Mouse (Mus musculus): ENCODE data around the gene Safb2. TPM values are rescaled to one million over a fixed set of nuclear protein-coding genes. Genes with fewer than 3 reads are reported as not detected.

The Safb2 gene
- total RNA-seq, 2 experiments from 2014 or later, result 56.2 to 70.3 TPM

DNA sequence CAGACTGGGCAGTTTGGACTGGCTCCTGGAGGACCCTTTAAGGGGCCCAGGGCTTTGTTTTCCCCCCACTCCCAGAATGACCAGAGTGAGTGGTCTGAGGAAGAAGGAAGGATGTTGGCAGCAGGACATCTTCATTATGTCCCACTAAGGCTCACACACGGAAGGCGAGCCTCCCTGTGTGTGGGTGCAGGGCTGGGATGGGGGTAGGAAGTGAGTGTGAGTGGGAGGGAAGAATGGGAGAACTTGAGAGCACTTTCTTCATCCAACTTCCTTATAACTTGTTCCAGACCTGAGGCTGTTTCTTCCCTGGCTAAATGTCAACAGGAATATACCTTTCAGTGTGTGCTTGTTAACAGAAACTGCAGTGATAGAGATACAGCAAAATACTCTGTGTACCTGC is 26.9 kb upstream of the Safb2 start:
- ATAC-seq (replicated peaks; ENCODE audit: poor library complexity), result no peak

DNA sequence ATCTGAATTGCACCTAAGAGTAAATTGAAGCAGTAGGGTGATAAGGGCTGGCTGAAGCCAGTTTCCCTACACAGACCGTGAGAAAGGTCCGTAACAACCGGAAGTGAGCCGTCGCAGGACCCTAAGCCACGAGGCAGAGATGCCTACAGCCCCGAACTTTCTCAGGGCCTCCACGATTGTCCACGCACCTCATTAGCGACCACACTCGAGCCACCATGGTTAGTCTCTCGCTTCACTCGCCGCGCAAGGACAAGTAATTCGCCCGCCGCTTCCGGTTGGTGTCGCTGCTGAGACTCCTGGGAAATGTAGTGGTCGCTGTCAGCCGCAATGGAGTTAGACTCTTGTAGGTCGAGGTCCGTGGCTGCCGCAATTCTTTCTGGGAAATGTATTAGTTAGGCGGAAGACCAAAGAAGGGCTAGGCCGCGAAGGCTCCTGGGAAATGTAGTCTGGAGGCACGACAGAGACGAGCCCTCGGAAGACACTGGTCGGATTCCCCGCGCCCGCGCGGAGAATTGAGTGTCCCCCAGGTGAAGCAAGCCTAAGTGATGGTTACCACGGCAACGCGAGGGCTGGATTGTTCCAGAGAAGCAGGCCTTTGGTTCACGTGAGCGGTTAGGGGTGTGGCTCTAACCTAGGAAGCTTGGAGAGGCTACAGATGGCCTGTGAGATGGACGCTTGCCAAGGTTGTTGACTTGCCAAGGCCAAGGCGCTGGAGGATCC is 25.2 kb upstream of the Safb2 start, which contains the start of gene 2410015M20Rik:
Gene 2410015M20Rik, minus strand, starts transcription at position 320 of the 720 bp plus-strand sequence.
- ATAC-seq (replicated peaks; ENCODE audit: poor library complexity), result peak; percentile 64

DNA sequence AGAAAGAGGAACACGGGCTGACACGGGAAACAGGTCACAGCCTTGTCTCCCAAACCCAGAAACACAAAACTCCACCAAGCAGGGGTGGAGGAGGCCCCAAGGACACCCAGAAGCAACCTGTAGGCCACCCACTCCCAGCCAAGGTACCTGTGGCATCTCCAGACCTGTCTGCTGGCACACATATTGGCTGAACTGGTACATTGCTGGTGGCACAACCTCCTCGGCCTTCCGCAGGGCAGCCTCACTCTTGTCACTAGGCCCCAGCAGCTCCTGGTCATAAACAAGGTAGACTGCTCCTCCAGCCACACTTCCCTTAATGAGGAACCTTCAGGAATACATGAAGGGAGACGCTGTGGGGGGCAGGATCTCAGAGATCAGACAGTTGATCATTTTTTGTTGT is 24.3 kb upstream of the Safb2 start:
- no peak for ATAC-seq (replicated peaks; ENCODE audit: poor library complexity)

DNA sequence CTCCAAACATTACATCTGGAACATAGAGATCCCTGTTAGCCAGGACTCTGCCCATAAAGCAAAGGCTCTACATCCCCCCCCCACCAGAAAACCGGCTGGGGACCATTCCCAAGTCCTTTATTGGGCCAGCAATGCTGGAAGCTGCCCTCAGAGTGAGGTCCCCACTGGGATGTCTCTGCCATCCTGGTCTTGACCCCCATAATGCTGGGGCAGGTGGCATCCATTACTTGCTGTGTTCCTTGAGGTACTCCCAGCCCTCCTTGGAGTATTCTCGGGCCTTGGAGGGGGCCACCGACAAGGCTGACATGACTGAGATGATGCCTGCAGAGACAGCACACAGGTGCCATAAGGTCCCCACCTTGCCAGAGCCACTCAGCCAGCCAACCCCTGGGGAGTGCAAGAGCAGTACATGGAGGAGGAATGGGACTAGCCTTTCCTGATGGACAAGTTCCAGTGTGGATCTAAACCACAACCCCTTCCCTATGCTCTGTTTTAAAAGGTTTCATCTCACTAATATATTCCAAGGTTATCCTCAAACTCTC is 23.2 kb upstream of the Safb2 start:
- ATAC-seq (replicated peaks; ENCODE audit: poor library complexity), result no peak

DNA sequence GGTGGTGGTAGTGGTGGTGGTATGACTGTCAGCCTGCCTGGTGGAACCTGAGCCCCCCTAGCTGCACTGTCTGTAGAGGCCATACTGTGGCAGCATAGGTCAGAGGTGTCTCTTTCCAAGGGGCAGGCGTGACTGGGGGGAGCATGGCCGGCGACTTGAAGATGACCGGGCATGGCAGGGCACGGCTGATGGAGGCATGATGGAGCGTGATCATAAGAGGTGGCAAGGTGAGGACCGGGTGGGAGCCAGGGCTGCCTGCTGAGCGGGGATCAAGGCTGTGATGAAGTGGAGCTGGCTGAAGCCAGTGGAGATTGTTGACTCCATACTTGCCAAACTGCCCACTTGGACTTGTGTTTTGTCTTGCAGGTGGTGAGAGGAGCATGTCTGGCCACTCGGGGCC is 21.0 kb upstream of the Safb2 start:
- ATAC-seq (replicated peaks; ENCODE audit: poor library complexity), result no peak

DNA sequence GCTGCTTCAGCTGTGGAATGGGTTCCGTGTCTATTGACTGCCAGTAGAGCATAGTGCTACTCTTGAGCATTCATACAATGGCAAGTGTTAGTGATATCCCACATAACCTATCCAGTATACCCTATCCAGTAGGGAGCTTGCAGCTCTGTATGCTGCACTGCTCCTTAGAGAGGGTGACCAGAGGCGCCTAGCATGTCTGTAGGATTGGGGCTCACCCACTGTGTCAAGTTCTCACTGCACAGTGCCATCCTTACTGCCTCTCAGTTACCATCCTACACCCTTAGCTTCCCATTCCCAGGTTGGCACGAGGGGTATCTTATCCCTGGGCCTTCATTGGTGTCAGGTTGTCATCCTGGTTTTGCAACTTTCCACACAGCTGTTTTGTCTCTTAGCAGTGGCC is 20.0 kb upstream of the Safb2 start:
- no peak for ATAC-seq (replicated peaks; ENCODE audit: poor library complexity)

DNA sequence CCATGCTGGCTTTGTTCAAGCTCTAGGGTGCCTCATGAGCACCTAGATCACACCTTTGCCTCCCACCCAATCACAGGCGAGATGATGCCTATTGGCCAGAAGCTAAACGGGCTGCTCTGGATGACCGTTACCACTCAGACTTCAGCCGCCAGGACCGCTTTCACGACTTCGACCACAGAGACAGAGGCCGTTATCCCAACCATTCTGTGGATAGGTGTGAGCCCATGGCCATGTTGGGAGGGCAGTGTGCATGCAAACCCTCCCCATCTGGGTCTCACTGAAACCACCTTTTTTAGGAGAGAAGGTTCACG is 19.6 kb upstream of the Safb2 start:
- no peak for ATAC-seq (replicated peaks; ENCODE audit: poor library complexity)

DNA sequence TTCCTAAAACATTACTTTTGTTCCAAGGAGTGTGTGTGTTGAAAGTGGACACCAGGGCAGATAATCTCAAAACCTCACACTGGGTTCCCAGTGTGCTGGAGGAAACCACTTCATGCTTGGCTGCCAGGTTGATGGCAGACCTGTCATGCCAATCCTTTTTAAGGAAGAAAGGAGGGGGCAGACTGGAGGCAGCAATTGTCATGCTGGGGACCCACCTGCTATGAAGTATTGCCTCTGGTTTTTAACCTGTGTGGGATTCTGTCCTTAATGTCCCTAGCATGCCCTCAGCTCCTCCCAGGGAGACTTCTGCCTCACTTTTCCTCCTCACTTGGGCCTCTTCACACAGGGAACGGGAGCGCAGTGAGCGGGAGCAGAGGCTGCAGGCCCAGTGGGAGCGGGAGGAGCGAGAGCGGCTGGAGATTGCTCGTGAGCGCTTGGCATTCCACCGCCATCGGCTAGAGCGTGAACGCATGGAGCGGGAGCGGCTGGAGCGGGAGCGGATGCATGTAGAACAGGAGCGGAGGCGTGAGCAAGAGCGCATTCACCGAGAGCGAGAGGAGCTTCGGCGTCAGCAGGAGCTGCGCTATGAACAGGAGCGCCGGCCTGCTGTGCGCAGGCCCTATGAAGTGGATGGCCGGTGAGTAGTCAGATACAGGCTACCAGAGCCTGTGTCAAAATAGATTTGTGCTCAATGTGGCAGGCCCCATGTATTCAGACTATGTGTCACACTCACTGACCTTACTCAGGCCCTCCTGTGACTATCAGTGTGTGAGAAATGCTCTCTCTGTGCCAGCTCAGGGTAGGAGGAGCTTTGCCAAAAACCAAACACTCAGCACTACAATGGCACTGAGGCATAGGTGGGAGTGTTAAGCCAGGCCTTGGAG is 19.0 kb upstream of the Safb2 start:
- no peak for ATAC-seq (replicated peaks; ENCODE audit: poor library complexity)

DNA sequence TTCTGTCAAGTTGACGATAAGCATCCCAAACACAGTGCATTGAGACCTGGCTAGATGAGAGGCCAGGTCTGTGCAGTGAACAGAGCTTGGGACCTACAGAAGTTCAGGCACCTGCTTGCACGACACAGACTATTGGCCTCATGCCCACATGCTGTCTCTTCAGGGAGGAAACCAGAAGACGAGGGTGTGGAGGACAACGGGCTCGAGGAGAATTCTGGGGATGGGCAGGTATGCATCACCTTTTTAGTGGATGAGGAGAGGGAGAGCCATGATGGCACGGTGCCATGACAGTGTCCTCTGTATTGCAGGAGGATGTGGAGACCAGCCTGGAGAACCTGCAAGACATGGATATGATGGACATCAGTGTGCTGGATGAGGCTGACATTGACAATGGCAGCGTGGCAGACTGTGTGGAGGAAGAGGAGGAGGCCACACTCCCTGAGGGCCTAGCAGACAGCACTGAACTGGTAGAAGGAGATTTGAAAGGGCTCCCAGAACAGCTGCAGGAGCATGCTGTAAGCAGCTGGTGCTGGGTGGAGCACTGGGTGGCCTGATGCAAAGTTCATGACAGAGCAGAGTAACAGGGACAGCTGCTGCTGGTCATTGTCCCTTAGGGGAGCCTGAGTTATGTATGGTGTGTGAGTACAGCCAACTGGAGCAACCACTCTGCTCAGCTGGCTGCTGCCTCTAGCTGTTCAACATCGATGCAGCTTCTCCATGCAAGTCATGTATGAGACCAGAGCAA is 9.3 kb upstream of the Safb2 start:
- ATAC-seq (replicated peaks; ENCODE audit: poor library complexity), result no peak

DNA sequence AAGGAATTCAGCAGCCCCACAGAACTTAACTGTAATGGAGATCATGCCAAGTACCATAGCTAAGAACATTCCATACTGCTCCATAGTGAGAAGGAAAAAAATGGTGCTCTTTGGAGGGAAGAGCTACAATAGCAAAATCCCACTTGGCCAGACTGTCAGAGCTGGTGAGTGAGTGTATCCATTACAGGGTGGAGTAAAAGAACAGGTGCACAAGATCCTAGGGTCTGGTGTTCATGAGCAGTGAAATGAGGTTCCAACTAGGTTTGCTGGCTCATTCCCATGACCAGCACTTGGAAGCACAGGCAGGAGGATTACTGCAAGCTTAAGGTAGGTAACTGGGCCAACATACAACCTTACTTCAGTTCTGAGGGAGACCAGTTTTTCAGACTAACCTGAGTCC is 8.2 kb upstream of the Safb2 start:
- ATAC-seq (replicated peaks; ENCODE audit: poor library complexity), result no peak

DNA sequence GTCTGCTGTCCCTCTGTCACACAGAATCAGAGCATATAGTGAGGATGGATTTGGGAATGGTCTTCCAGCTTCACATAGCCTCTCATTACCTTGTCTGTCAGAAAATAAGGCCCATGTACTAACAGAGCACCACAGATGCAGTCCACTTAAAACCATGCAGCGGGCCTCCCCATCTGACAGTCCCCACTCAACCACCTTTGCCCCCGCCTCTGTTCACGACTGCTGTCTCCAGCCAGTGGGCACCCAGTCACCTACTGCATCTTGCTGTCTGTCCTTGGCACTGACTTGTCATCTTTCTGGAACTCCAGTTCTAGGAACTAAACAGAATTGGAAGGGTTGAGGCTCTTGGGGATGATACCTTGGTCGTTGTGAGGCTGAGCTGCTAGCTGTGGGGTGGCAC is 4.5 kb upstream of the Safb2 start:
- no peak for ATAC-seq (replicated peaks; ENCODE audit: poor library complexity)

DNA sequence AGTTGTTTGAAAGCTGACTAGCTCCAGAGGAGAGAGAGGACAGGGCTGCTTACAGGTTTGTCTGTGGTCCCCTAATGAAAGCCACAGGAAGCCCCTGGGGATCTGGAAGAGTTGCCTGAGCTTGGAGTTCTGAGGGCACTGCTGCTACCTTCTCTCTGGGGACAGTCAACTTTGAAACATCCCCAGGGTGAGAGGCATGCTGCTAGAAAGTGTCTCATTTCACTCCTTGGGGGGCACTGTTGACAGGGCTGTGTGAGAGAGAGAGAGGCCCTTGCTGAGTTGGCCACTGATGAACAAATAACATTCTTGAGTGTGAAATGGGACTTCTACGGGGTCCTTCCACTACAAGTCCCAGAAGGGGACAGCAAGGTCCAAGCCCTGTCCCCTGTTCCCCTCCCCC is 3.4 kb upstream of the Safb2 start:
- ATAC-seq (replicated peaks; ENCODE audit: poor library complexity), result no peak

DNA sequence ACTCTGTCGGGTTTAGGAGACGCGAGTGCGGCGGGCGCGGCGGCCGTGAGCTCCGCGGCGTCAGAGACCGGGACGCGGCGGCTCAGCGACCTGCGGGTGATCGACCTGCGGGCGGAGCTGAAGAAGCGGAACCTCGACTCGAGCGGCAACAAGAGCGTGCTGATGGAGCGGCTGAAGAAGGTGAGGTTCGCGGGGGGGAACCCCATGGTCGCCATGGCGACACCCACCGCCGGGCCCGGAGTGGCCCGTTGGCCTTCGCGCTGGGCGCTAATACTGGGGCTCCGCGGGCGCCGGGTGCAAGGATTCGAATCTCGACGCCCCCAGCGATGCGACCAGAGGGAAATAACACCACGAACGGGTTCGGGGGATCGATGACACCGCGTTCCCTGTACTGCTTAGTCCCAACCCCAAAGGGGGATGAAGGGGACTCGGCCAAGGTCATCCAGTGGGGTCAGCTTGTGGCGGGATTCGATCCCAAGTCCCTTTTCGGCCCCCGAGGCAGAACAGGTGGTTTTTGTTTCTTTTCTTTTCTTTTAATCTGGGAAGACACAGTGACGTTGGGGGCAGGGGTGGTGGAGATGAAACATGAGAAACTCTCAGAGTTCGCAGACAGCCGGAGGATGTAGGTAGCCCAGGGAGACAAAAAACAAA is 911 bp upstream of the Safb2 start:
- ATAC-seq (replicated peaks; ENCODE audit: poor library complexity), result peak; percentile 19

DNA sequence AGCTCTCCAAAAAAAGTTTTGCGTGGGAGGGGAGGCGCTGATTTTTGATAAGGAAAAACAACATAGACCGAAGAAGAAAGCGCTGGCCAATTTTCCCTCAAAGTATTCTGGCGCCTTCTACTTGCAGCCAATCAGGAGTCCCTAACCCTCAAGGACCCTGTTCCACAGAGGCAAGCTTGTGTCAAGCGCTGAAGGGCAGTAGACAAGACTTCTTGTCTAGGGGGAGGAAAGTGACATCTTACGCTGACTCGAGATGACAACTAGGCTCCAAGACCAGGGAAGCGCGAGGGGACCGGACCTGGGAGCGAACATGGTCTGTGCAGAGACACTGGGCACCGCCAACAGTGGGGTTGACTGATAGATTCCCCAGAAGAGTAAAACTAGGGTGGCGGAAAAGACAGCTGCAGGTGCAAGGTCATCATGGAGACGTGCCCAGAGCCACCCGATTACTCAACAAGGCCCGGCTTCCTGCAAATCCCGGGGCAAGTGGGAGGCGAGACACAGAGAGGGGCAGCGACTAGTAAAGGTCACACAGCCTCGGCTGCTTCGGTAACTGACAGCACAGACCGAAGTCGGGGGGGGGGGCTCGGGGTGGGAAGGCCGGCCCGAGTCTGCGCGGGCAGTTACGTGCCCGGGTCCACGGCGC is 651 bp downstream of the Safb2 start:
- peak; percentile 17 for ATAC-seq (replicated peaks; ENCODE audit: poor library complexity)

DNA sequence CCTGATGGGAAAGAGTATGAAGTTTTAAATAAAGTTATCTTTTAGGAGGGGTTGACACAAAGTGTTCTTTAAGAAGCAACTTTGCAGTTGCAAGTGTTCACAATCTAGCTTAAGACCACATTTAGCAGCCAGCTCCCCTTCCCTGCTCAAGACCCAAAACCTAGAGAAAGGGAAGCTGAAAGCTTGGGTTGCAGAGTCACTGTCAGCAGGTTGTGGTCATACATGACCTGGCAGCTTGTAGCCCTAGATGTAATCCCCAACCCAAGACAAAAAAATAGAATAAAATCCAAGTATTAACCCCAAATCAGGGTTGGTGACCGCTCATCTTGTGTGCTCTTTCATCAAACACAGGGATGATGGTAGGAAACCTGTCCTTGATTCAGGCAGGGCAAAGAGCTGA is 1.3 kb downstream of the Safb2 start:
- ATAC-seq (replicated peaks; ENCODE audit: poor library complexity), result no peak

DNA sequence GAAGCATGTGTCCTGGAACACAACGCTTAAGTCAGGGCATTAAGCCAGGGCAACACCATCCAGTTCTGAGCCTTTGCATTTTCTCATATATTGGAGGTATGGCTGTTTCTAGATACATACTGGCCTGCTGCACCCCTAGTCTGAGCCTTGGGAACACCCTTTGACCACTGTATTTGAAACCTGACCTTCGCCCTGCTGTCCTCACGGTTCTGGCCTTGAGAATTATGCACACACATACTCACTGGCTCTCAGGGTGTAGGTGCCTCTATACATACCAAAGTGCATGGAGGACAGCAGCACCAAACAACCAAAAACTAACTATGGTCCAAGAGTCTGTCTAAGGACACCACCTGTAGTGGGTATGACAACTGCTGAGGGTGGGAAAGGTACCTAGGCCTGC is 11.4 kb downstream of the Safb2 start:
- no peak for ATAC-seq (replicated peaks; ENCODE audit: poor library complexity)

DNA sequence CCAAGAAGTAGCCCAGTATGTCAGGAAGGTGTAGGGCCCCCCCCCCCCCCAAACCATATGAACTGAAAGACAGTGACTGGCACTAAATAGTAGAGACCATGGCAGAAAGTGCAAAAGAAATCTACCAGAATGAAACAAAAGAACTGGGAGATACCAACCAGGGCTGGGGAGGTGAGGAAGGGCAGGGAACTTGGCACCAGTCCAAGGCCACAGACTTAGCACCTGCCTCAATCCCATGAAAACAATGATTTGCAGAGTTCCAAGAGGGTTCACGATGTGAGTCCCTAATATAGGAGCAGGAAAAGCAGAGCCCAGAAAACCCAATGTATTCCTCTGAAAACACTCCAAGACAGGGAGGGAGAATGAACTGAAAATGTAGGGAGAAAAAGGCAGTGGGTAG is 12.2 kb downstream of the Safb2 start:
- ATAC-seq (replicated peaks; ENCODE audit: poor library complexity), result no peak

DNA sequence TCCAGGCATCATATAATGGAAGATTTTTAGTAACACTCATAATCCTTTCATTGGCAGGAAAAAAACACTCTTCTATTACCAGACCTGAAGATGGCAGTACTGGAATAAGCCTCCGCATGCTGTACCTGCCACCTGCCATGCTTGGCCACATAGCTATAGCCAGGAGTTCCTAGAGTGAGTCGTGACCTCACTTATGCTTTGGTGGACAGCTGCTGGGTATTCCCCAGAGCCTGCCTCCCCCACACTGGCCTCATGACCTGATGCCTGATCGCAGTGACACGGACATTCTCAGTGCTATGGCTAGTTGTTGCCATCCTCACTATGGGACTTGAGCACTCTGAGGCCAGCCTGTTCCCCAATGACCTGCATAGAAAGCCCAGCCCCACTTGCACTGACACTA is 14.1 kb downstream of the Safb2 start:
- no peak for ATAC-seq (replicated peaks; ENCODE audit: poor library complexity)

DNA sequence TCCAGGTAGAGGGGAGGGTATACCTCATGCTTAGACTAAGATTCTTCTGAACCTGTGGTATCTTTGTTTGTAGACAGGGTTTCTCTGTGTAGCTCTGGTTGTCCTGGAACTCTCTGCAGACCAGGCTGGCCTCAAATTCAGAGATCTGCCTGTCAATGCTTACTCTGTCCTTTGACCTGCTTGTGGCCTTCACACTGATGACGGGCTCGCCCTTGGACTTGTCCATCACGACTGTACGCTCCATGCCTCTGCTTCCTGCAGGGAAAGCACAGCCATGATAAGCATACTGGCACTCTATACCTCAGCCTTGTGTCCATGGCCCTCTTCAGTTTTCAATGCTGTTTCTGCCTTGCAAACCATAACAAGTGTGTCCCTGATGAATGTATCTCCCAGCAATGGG is 17.0 kb downstream of the Safb2 start:
- no peak for ATAC-seq (replicated peaks; ENCODE audit: poor library complexity)

DNA sequence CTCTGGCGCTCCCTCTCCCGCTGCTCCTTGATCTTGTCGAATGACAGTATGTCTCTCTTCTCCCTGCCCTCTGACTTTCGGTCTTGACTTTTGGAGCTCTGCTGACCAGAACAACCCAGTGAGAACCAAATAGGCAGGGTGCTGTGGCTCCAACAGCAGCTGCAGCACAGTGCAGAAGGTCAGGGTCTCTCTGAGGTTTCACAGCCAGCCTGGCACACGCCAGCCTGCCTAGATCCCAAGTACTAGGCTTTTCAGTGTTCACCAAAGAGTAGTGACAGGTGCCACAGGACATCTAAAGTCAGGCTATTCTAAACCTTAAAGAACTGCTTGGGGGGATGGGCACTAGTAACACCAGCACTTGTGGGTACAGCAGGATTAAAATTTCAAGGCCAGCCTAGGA is 17.5 kb downstream of the Safb2 start:
- no peak for ATAC-seq (replicated peaks; ENCODE audit: poor library complexity)

DNA sequence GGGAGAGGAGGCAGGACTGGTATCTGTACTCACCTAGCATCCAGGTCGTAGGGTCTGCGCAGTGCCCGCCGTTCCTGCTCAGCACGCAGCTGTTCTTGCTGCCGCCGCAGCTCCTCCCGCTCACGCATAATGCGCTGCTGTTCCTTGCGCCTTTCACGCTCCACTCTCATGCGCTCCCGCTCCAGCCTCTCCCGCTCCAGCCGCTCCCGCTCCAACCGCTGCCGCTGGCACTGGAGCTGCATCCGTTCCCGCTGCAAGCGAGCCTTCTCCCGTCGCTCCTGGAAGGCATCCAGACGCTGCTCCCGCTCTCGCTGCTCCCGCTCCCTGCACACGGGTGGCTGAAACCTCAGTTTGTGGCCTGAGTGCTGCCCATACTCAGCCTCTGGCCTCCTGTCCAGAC is 18.1 kb downstream of the Safb2 start:
- ATAC-seq (replicated peaks; ENCODE audit: poor library complexity), result no peak

Data from megakaryocyte progenitor cell, adult 5-6 weeks (primary cell).